Mouse (Mus musculus) stomach, postnatal 0 days (tissue): ENCODE measurements around the gene Itgb7. TPM values are rescaled to one million over a fixed set of nuclear protein-coding genes. Genes with fewer than 3 reads are reported as not detected.
A peak's percentile ranks its signal among the peaks of the same experiment; 100 is the strongest.

Experiments used
- ATAC-seq: fragments of 200-750 bp; cut with Nextera tagmentation; 2 replicates; pipeline ENCODE4 v1.8.0; 2017; ENCODE audit not compliant: low FRiP score, low TSS enrichment
- DNase-seq: peaks from one replicate; pipeline ENCODE4 v3.0.0-alpha.2; 2016; ENCODE audit warnings: low spot score
- H3K27ac ChIP-seq: fragments of 300-500 bp; sonication (generic); replicated peaks from 2 replicates; pipeline ENCODE4 v1.5.1; 2014; ENCODE audit warnings: mild to moderate bottlenecking, control low read depth
- H3K27me3 ChIP-seq: fragments of 300-500 bp; sonication (generic); 2 replicates; pipeline ENCODE4 v1.6.1; 2014; ENCODE audit warnings: low read length; ENCODE audit not compliant: control insufficient read depth, insufficient read depth
- H3K36me3 ChIP-seq: fragments of 300-500 bp; sonication (generic); 2 replicates; pipeline ENCODE4 v1.6.1; 2014; ENCODE audit warnings: low read length, mixed read lengths; ENCODE audit not compliant: control insufficient read depth, insufficient read depth
- H3K4me1 ChIP-seq: fragments of 300-500 bp; sonication (generic); replicated peaks from 2 replicates; pipeline ENCODE4 v1.6.1; 2014; ENCODE audit warnings: antibody characterized with exemption; ENCODE audit not compliant: control insufficient read depth, insufficient read depth
- H3K4me2 ChIP-seq: fragments of 300-500 bp; sonication (generic); replicated peaks from 2 replicates; pipeline ENCODE4 v1.6.1; 2014; ENCODE audit warnings: low read depth, mild to moderate bottlenecking, control low read depth, moderate library complexity
- H3K4me3 ChIP-seq: fragments of 300-500 bp; sonication (generic); 2 replicates; pipeline ENCODE4 v1.5.1; 2014; ENCODE audit warnings: low read depth, low read length, control low read depth
- H3K9ac ChIP-seq: fragments of 300-500 bp; sonication (generic); 2 replicates; pipeline ENCODE4 v1.6.1; 2014; ENCODE audit warnings: mild to moderate bottlenecking, low read length, control low read depth, mixed read lengths
- H3K9me3 ChIP-seq: fragments of 300-500 bp; sonication (generic); 2 replicates; pipeline ENCODE4 v1.6.1; 2016; ENCODE audit warnings: low read length; ENCODE audit not compliant: control insufficient read depth
- CTCF ChIP-seq: IDR thresholded peaks from 2 replicates; pipeline ENCODE4 v1.5.1; 2016; ENCODE audit warnings: antibody characterized with exemption, low read depth, mild to moderate bottlenecking, moderate library complexity
- EP300 ChIP-seq: optimal IDR thresholded peaks from 2 replicates; pipeline ENCODE3; 2016; ENCODE audit warnings: antibody characterized with exemption
- WGBS: fragments of 180-500 bp; shearing (Covaris S2); extraction: QIAGEN DNeasy Blood & Tissue Kit; methylation state at CpG from one replicate; pipeline ENCODE4 v1.1.7; 2014; 5-methylcytosine and 5-hydroxymethylcytosine counted together
- polyA plus RNA-seq: library from polyadenylated mRNA; unstranded; fragments of >200 nt; fragmentation: Nextera tagmentation; extraction: Ambion mirVana; gene quantifications from 2 replicates; pipeline ENCODE4 v1.2.1, GENCODE M21; 2015

Gene Itgb7
- polyA plus RNA-seq, 1 experiment from 2014 or later = 1.2 TPM

DNA sequence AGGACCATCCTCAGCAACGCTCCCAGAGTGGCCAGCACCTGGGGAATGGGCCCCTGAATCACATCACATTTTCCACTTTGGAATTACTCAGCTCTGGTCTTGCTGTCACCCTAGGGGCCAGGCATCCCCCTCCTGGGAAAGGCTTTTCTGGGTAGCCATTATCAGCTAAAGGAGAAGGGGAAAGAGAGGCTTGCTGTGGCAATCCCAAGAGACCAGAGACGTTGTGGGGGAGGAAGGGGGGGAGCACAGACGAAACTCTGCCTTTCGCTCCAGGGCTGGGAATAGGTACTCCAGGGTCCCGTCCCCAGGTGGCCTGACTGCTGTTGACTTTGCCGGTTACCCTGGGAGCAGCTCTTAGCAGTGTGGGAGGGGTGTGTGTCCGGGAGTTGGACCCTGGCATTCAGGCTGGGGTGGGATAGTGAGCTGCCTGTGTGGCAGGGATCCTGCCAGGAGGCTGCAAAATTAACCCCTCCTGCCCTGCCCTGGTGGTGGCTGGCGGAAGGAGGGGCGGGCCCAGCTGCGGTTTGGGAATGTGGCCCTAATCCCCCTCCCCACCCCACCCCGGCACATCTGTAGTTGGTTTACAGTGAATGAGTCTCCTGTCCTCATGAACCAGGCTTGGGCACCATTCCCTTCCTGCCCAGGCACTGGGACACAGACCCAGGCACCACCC is 27.0 kb upstream of the Itgb7 start:
- no peak for TF ChIP-seq EP300
- TF ChIP-seq CTCF = no peak
- Histone ChIP-seq H3K27ac (peak overlapping the region; percentile 93), H3K9ac (peak overlapping the region; percentile 35; the same call in 1 of the 2 replicates), H3K4me3 (no peak overlapping the region), H3K4me1 (peaks cover 13% of the 10 kb centered on the region), H3K4me2 (peak overlapping the region; percentile 11; the same call in 1 of the 2 replicates), H3K36me3 (no peaks in the 10 kb centered on the region), H3K27me3 (no peaks in the 10 kb centered on the region), H3K9me3 (no peaks in the 10 kb centered on the region)
- no peak for ATAC-seq
- peak; percentile 21 for DNase-seq
- 32% methylated on average over 11 of the region's 11 CpGs for WGBS

DNA sequence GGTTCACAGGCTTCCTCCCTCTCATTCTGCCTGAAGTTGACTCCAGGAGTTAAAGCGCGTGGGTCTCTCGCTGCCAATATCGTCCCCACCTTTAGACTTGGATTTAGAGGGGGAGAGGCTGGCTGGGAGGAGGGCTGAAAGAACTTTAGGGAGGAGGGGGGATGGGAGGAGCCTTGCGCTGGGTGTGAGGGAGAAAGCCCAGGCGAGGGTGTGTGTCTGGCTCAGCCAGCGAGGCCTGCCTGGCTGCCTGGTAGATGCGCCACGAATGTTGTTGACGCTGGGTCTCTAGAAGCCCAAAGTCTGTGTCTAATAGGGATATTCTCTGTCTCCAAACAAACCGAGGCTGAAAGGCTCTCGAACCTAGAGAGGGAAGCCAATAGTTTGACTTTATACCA is 26.3 kb upstream of the Itgb7 start:
- Histone ChIP-seq H3K9ac (peak overlapping the region; percentile 83), H3K27me3 (no peaks in the 10 kb centered on the region), H3K36me3 (no peaks in the 10 kb centered on the region), H3K9me3 (no peaks in the 10 kb centered on the region), H3K4me3 (peak overlapping the region; percentile 73), H3K4me1 (peaks cover 13% of the 10 kb centered on the region), H3K4me2 (peak overlapping the region; percentile 86), H3K27ac (peak overlapping the region; percentile 93)
- peak; percentile 61 for DNase-seq
- no peak for TF ChIP-seq EP300
- TF ChIP-seq CTCF = no peak
- ATAC-seq = peak; percentile 47; the same call in 1 of the 2 replicates
- 8% methylated on average over 12 of the region's 12 CpGs for WGBS

DNA sequence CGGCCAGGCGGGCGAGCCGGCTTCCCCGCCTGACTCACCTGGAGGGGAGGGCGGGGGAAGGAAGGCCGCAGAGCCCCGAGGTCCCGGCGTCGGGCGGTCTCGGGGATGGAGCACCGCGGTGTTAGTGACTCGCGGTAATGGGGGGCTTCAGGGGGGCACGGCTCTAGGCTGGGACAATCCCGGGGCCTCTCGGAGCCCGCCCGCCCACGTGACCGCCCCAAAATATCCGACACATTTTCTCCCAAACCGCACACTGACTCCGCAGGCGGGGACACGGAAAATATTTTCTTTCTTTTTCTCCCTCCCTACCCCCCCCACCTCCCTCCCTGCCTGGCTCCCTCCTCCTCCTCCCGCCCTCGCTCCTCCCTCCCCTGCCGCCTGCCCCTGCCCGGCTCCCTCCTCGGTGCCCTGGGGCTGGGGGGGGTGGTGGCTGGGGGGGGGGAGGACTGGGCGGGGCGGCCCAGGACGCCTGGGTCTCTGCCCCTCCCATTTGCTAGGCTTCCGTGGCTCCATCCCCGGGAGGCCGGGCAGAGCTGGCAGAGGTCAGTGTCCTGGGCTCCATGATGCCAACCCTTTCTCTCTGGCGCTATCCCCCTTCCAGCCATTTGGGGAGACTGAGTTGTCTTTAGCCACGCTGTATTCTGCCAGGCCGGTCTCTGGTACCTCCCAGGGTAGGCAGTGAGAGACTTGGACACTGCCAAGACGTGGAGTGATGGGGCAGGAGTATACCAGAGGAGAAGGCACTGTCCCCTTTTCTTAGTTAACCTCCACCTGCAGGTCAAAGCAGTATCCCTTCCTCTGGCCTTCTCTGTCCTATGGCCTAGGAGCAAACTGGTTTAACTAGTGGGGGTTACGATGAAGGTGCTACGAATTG is 25.7 kb upstream of the Itgb7 start, which contains the start of gene Rarg:
Gene Rarg (minus strand): TSS at position 316 of the 874 bp plus-strand sequence.
- no peaks in the 10 kb centered on the region for H3K27me3 ChIP-seq

DNA sequence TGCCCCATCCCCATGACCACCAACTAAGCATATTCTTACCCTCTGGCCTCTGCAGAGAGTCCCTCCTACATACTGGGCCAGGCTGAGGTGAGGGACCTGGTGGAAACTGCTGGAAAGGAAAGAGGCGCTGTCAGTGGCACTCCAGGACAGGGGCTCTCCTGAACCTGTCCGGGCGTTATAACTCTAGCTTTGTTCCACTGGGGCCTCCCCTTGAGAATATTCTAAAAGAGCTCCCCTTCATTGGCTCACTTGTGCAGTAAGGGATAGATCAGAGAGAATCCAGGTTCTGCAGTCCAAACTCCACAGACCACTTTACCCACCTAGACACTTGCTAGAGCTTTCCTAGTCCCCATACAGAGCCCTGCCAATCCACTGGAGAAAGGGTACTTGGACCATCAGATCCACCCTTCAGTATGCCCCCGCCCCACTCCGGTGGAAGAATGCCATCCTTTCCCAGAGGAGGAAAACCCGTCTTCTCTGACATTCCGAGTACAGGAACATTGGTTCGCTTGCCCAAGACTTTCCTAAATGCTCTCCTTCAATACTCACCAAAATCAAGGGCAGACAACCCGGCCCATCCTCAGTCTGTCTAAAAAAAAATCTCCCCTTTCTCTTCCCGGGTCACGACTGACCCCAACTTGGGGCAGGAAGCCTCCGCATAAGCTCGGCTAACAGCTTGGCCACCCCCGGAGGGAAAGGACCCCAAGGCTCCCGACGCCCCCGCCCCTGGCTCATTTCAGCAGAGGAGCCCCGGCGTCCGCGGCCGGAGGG is 24.9 kb upstream of the Itgb7 start:
- H3K27ac ChIP-seq = peak overlapping the region; percentile 93
- TF ChIP-seq CTCF (no peak), EP300 (peak; percentile 41)
- peak overlapping the region; percentile 83 for H3K9ac ChIP-seq
- no peaks in the 10 kb centered on the region for H3K9me3 ChIP-seq
- peaks cover 13% of the 10 kb centered on the region for H3K4me1 ChIP-seq
- H3K4me3 ChIP-seq = peak overlapping the region; percentile 73
- DNase-seq (no peak), ATAC-seq (no peak)
- peaks cover 5% of the 10 kb centered on the region; the same call in 1 of the 2 replicates for H3K36me3 ChIP-seq
- H3K4me2 ChIP-seq = peak overlapping the region; percentile 86
- H3K27me3 ChIP-seq = no peaks in the 10 kb centered on the region
- 12% methylated on average over 21 of the region's 22 CpGs for WGBS

More for the DNA sequence above, 25.7 kb upstream of the Itgb7 start, which contains the start of gene Rarg:
- Histone ChIP-seq H3K4me1 (peaks cover 13% of the 10 kb centered on the region), H3K4me2 (peak within 1 kb of the TSS; percentile 86), H3K36me3 (peaks cover under 1% of the 10 kb centered on the region; the same call in 1 of the 2 replicates), H3K9me3 (no peaks in the 10 kb centered on the region), H3K4me3 (peak within 1 kb of the TSS; percentile 73), H3K9ac (peak within 1 kb of the TSS; percentile 83), H3K27ac (peak within 1 kb of the TSS; percentile 93)
- ATAC-seq = peak; percentile 64
- 2% methylated on average over 33 of the region's 46 CpGs for WGBS
- TF ChIP-seq EP300 = no peak
- TF ChIP-seq CTCF = no peak
- DNase-seq = peak; percentile 75

DNA sequence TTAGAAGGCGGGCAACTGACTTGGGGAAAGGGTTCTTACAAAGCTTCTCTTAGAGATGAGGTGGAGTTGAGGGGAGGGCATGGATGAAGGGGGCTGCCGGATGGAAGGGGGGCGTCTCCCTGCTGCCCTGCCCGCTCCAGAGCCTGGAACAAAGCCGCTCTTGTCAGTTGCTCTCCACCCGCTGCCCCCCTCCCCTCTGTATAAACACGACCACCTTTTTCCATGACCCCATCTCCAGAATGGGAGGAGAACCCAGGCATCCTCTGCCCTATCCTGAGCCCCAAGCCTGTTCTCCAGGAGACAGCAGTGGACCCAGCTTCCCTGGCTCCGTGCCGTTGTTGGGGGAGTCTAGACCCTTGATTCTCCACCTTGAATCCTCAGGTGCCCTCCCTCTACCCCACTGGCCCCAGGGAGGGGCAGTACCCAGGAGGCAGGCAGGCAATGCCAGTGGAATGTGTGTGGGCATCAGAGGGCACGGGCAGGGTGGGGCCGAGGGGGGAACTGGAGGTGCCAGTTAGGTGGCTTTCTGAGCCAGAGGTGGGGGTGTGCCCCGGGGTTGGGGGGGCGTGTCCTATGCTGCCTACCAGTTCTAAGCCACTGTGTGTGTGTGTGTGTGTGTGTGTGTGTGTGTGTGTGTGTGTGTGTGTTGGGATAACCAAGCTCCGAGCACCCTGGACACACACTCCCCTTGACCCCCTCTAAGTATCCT is 24.0 kb upstream of the Itgb7 start:
- Histone ChIP-seq H3K4me1 (peaks cover 13% of the 10 kb centered on the region), H3K4me3 (peak overlapping the region; percentile 73)

More for the DNA sequence above, 24.0 kb upstream of the Itgb7 start:
- Histone ChIP-seq H3K9me3 (no peaks in the 10 kb centered on the region), H3K27me3 (no peaks in the 10 kb centered on the region), H3K27ac (peak overlapping the region; percentile 93), H3K9ac (peak overlapping the region; percentile 43), H3K36me3 (peaks cover 7% of the 10 kb centered on the region; the same call in 1 of the 2 replicates), H3K4me2 (peak overlapping the region; percentile 86)
- TF ChIP-seq EP300 = peak; percentile 43
- TF ChIP-seq CTCF = no peak
- peak; percentile 77 for DNase-seq
- WGBS = 40% methylated on average over 13 of the region's 14 CpGs
- peak; percentile 59 for ATAC-seq
